Mouse (Mus musculus) C2C12 (cell line): ENCODE measurements at regions not wholly inside any gene's neighbourhood (a gene's known extent, or its start where the extent isn't known, plus 50 kb on each side); places are given as distances from the start of the nearest gene placed in this dataset.

Experiments
- H3K27me3 ChIP-seq: one replicate; pipeline ENCODE4 v1.6.1; 2011; ENCODE audit not compliant: control insufficient read depth, insufficient read depth, insufficient read length
- H3K36me3 ChIP-seq: one replicate; pipeline ENCODE4 v1.6.1; 2011; ENCODE audit not compliant: control insufficient read depth, insufficient read depth
- H3K4me3 ChIP-seq: one replicate; pipeline ENCODE4 v1.5.1; 2011; ENCODE audit warnings: mild to moderate bottlenecking, control low read depth; ENCODE audit not compliant: poor library complexity, insufficient read depth, severe bottlenecking
- H3K79me2 ChIP-seq: one replicate; pipeline ENCODE4 v1.6.1; 2011; ENCODE audit not compliant: control insufficient read depth, insufficient read depth
- H3K79me3 ChIP-seq: one replicate; pipeline ENCODE4 v1.6.1; 2011; ENCODE audit warnings: low read depth, control low read depth
- H3ac ChIP-seq: one replicate; pipeline ENCODE3; 2011; ENCODE audit warnings: low read depth; ENCODE audit not compliant: control insufficient read depth, insufficient read length
- CEBPB ChIP-seq: IDR thresholded peaks from one replicate; pipeline ENCODE4 v1.6.1; 2011; ENCODE audit warnings: low read depth, mild to moderate bottlenecking, control low read depth, moderate library complexity
- CTCF ChIP-seq: IDR thresholded peaks from one replicate; pipeline ENCODE4 v1.5.1; 2011; ENCODE audit not compliant: control insufficient read depth, insufficient read depth, insufficient read length
- FOSL1 ChIP-seq: IDR thresholded peaks from one replicate; pipeline ENCODE4 v1.8.0; 2011; ENCODE audit warnings: mild to moderate bottlenecking, low read length; ENCODE audit not compliant: poor library complexity, insufficient read depth, severe bottlenecking
- MAX ChIP-seq: IDR thresholded peaks from one replicate; pipeline ENCODE4 v1.6.1; 2011; ENCODE audit warnings: mild to moderate bottlenecking, control low read depth
- MYOD1 ChIP-seq: IDR thresholded peaks from one replicate; pipeline ENCODE4 v1.6.1; 2011; ENCODE audit warnings: low read depth; ENCODE audit not compliant: control insufficient read depth, insufficient read length
- MYOG ChIP-seq: IDR thresholded peaks from one replicate; pipeline ENCODE4 v1.6.1; 2011; ENCODE audit not compliant: control insufficient read depth, insufficient read length; ENCODE audit errors: extremely low read depth
- USF1 ChIP-seq: IDR thresholded peaks from one replicate; pipeline ENCODE4 v1.6.1; 2011; ENCODE audit warnings: low read depth, mild to moderate bottlenecking, control low read depth, moderate library complexity

DNA sequence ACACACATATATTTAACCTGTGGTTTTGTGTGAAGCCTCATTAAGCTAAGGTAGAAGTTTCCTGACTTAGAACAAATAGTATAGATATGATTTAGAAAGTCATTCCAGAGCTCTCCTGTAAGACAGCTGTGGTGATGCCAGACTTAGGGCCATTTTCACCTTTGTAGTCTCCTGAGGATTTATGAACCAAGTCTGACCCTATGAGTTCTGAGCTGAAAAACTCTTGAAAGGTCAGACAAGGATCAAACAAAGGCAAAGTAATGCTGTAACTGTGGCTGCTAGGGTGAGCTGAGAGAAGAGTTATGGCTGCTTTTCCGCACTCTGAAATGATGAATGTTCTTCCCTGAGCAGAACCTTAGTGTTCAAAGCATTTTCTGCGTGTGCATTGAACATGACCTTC lies 58.9 kb upstream of the Stxbp6 start:
- H3K79me2 ChIP-seq, result no peaks in the 10 kb centered on the region
- no peaks in the 10 kb centered on the region for H3K27me3 ChIP-seq
- no peaks in the 10 kb centered on the region for H3K36me3 ChIP-seq
- H3K79me3 ChIP-seq, result no peaks in the 10 kb centered on the region
- no peak for TF ChIP-seq USF1
- no peak overlapping the region for H3ac ChIP-seq
- no peak overlapping the region for H3K4me3 ChIP-seq

- no peak overlapping the region for H3K4me3 ChIP-seq
- H3ac ChIP-seq, result no peak overlapping the region
- no peaks in the 10 kb centered on the region for H3K27me3 ChIP-seq
- H3K36me3 ChIP-seq, result no peaks in the 10 kb centered on the region
- no peaks in the 10 kb centered on the region for H3K79me2 ChIP-seq
- H3K79me3 ChIP-seq, result no peaks in the 10 kb centered on the region
- TF ChIP-seq MYOG (no peak), MYOD1 (no peak), USF1 (no peak), FOSL1 (no peak), MAX (no peak), CTCF (no peak), CEBPB (no peak)
Measured at GRCm38 (mm10) chr12:45131139-45131538, 56.6 kb upstream of the Stxbp6 start.

DNA sequence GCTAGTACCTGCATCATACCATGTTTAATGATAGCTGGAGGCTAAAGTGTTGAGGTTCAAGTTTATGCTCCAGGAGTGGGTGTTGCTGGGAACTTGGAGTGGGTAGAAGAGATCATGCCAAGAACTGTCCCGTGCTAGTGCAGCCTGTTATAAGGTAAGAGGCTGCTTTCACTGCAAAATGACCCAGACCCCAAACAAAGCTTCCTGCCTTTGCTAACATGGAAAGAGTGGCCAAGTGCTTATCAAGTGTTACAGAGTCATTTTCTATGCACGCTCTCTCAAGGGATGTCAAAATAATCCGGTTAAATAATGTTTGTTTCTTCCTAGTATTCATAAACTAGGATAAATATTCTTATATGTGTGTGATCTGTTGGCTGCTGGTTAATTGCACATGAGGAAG lies 51.4 kb upstream of the Stxbp6 start:
- Histone ChIP-seq H3K27me3 (no peaks in the 10 kb centered on the region), H3K4me3 (no peak overlapping the region), H3K79me2 (no peaks in the 10 kb centered on the region), H3ac (no peak overlapping the region), H3K79me3 (no peaks in the 10 kb centered on the region), H3K36me3 (no peaks in the 10 kb centered on the region)
- TF ChIP-seq USF1 (no peak), MYOG (no peak), MYOD1 (no peak), CTCF (no peak), MAX (no peak), FOSL1 (no peak), CEBPB (no peak)
